Mouse (Mus musculus) gastrocnemius, postnatal 25 days (tissue): Measurements from ENCODE around the gene Crtc1. TPM values are rescaled to one million over a fixed set of nuclear protein-coding genes. Genes with fewer than 3 reads are reported as not detected.

Experiments
- DNase-seq: peaks from one replicate; pipeline ENCODE4 v3.0.0; 2022
- total RNA-seq, 2 experiments: library from RNA; stranded (reverse); gene quantifications; 1 replicate in 1 of 2; 2 replicates in 1 of 2; pipeline ENCODE4 v1.2.3; 2021

Crtc1 gene
- total RNA-seq, 2 experiments from 2014 or later = 6.1 to 6.4 TPM

DNA sequence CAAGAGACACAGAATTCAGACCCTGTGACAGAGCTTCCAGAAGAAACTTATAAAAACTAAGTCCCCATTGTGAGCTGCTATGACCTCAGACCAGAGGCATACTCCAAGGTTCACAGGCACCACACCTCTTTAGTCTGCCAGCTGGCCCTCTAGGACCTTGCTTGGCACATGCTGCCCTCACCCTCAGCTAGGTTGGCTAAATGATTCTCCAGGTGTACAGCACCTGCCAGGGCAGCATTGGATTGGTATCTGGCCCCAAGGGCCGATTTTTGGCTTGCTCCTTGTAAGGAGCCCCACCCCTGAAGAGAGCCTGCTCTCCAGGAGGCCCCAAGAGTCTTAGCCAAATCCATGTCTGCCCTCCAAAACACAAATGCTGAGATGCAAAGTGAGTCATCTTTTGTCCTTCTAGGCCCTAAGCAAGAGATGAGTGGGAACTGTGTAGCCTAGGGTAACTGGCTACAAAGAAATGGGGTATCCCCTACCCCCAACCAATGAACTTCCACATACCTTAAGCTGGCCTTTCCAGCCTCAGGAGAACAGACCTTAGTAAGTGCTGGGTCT is 91.4 kb downstream of the Crtc1 start:
- DNase-seq = no peak

- DNase-seq = no peak
Observed at GRCm38 (mm10) chr8:70347443-70347842, 91.9 kb downstream of the Crtc1 start.

GRCm38 (mm10) chr8:70344279-70344678 is 95.1 kb downstream of the Crtc1 start:
- DNase-seq = no peak

GRCm38 (mm10) chr8:70343696-70344095 is 95.7 kb downstream of the Crtc1 start:
- no peak for DNase-seq

- no peak for DNase-seq
Observed at GRCm38 (mm10) chr8:70343076-70343475, 96.3 kb downstream of the Crtc1 start.

DNA sequence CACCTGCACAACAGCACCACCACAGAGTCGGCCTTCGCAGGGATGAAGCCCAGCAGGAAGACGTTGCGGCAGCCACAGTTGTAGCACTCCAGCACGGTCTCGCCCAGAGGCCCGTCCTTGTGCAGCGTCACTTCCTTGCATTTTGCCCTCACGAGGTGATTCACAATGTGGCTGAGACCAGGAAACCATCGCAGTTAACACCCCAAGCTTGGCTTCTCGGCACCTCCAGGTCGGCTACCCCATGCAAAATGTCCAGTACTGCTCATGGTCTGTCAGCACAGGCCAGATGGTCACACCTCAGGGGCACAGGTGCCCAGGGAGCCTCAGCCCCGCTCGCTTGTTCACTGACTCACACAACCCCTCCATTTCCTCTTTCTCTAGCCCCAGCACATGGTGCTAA is 97.4 kb downstream of the Crtc1 start:
- no peak for DNase-seq

DNA sequence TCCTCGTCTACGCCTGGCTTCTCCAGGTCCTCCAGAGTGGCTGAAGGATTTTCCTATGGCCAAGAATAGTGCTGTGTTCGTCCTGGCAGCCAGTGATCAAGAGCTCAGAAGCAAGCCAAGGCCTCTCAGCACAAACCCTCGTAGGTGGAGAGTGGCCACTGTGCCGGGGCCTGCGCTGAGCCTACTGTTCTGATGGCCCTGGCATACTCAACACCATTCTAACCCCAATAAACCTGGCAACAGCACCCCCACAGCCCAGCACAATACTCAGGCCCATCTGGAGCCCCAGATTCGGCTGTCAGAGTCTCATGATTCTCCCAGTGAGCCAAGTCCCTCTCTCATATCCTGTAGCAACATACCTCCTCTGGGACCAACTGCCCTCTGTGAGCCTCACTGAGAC is 98.7 kb downstream of the Crtc1 start:
- DNase-seq = no peak

DNA sequence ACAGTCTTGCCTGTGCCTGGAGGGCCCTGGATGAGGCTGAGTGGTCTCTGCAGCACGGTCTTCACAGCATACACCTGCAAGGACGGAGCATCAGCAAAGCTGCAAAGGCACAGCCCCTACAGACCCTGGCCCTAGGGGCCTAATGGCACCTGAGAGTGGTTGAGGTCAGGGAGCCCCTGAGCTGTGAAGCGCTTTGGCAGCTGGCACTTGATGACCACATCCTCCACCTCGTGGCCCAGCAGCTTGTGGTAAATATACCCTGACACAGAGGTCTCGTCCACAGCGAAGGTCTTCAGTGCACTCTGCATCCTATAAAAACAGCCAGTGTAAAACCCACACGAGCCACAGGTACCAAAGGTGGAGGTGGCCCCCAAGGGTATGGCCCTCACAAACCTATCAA is 100.4 kb downstream of the Crtc1 start:
- no peak for DNase-seq

- no peak for DNase-seq
Observed at GRCm38 (mm10) chr8:70332878-70333202, 106.5 kb downstream of the Crtc1 start.

Other genes with a start within 250 kb of the Crtc1 start
- 10 to 100 TPM; 30.0 to 39.2 TPM for gene Slc25a42, start 227.3 kb downstream of the Crtc1 start, total RNA-seq
- 10 to 100 TPM; 43.1 to 45.0 TPM for gene Sugp2, start 205.4 kb downstream of the Crtc1 start, total RNA-seq
- 1 to 10 TPM; 7.6 to 8.2 TPM for gene Armc6, start 205.1 kb downstream of the Crtc1 start, total RNA-seq
- 1 to 10 TPM; 3.0 to 4.7 TPM for gene Homer3, start 156.8 kb downstream of the Crtc1 start, total RNA-seq
- 10 to 100 TPM; 26.9 to 30.7 TPM for gene Ddx49, start 137.1 kb downstream of the Crtc1 start, total RNA-seq
- gene Cope, start 137.1 kb downstream of the Crtc1 start, total RNA-seq = 100 to 1,000 TPM; 113 to 119 TPM
- gene Cers1, start 123.8 kb downstream of the Crtc1 start, total RNA-seq = 10 to 100 TPM; 13.8 to 15.8 TPM
- gene Gdf1, start 109.8 kb downstream of the Crtc1 start, total RNA-seq = 1 to 10 TPM in 1 of 2 experiments, under 1 TPM in 1; 0.72 to 2.5 TPM
- 10 to 100 TPM; 28.9 to 29.5 TPM for gene Upf1, start 86.3 kb downstream of the Crtc1 start, total RNA-seq
- 10 to 100 TPM in 1 of 2 experiments, 1 to 10 TPM in 1; 5.9 to 14.7 TPM for gene Comp, start 66.0 kb downstream of the Crtc1 start, total RNA-seq
- gene Klhl26, start 37.4 kb upstream of the Crtc1 start, total RNA-seq = 1 to 10 TPM; 4.9 to 6.1 TPM
- gene Tmem59l, start 47.8 kb upstream of the Crtc1 start, total RNA-seq = not detected
- gene Crlf1, start 53.6 kb upstream of the Crtc1 start, total RNA-seq = 1 to 10 TPM; 1.7 to 3.8 TPM
- 100 to 1,000 TPM; 112 to 120 TPM for gene Rex1bd, start 67.2 kb upstream of the Crtc1 start, total RNA-seq
- 100 to 1,000 TPM; 785 to 797 TPM for gene Uba52, start 71.2 kb upstream of the Crtc1 start, total RNA-seq
- gene Fkbp8, start 88.1 kb upstream of the Crtc1 start, total RNA-seq = 100 to 1,000 TPM; 100 to 104 TPM
- gene Kxd1, start 88.4 kb upstream of the Crtc1 start, total RNA-seq = 10 to 100 TPM; 70.9 to 71.9 TPM
- gene Ell, start 99.9 kb upstream of the Crtc1 start, total RNA-seq = 10 to 100 TPM in 1 of 2 experiments, 1 to 10 TPM in 1; 8.1 to 19.3 TPM
- 10 to 100 TPM in 1 of 2 experiments, 1 to 10 TPM in 1; 4.7 to 10.3 TPM for gene Isyna1, start 154.8 kb upstream of the Crtc1 start, total RNA-seq
- 10 to 100 TPM; 15.4 to 20.0 TPM for gene Ssbp4, start 169.3 kb upstream of the Crtc1 start, total RNA-seq
- gene Lrrc25, start 176.6 kb upstream of the Crtc1 start, total RNA-seq = under 1 TPM; 0.54 to 0.56 TPM
- under 1 TPM in 1 of 2 experiments, not detected in 1; 0.33 TPM for gene Gdf15, start 192.9 kb upstream of the Crtc1 start, total RNA-seq
- gene Pgpep1, start 220.8 kb upstream of the Crtc1 start, total RNA-seq = 10 to 100 TPM; 18.6 to 22.6 TPM
- 10 to 100 TPM; 57.7 to 66.0 TPM for gene Lsm4, start 233.7 kb upstream of the Crtc1 start, total RNA-seq